In genomic region chr19:53364963-53365362, GRCm38 (mm10) we compare ENCODE assay signal across 9 mouse cellular contexts. TPM values are rescaled to one million over a fixed set of nuclear protein-coding genes. Genes with fewer than 3 reads are reported as not detected.
DNase-seq lines count a peak whose midpoint lies in the region; ATAC-seq and TF ChIP-seq lines count a peak whose summit lies in the region.
"Had no signal": no experiment of that assay in that cellular context is flagged by ENCODE, and none has a peak within 500 bp of the region (broad histone marks: within the 10 kb centered on the region; RNA-seq: fewer than 3 reads in every experiment).

No protein-coding gene starts in this region.

- peak; percentile 53 for ATAC-seq in forebrain, postnatal 0 days
- ATAC-seq in hindbrain, embryonic 12.5 days (ENCODE audit: low FRiP score): no peak
- ATAC-seq in stomach, embryonic 15.5 days (ENCODE audit: insufficient read depth, low FRiP score, low read depth): peak; percentile 75; the same call in 1 of the 2 replicates
- ATAC-seq in erythroblast, adult 5-6 weeks (replicated peaks; ENCODE audit: low FRiP score, poor library complexity, severe bottlenecking): no peak

- DNase-seq in 416B (ENCODE audit: low read depth): peak; percentile 86
- DNase-seq in adrenal gland, postnatal 10 days: peak; percentile 79
- peak; percentile 76 for DNase-seq in forebrain, postnatal 0 days
- DNase-seq in left cerebral cortex, adult 18-20 months (ENCODE audit: low spot score in 2 of 2): peak; percentile 69
- peak; percentile 77 for DNase-seq in lung, postnatal 14 days

- H3K9me3 ChIP-seq in forebrain, postnatal 0 days (ENCODE audit: low read length): no peaks in the 10 kb centered on the region
- H3K9me3 ChIP-seq in hindbrain, embryonic 12.5 days (replicated peaks): no peaks in the 10 kb centered on the region
- no peaks in the 10 kb centered on the region for H3K9me3 ChIP-seq in stomach, embryonic 15.5 days

- H3K27me3 ChIP-seq in forebrain, postnatal 0 days (ENCODE audit: insufficient read depth, low read length): no peaks in the 10 kb centered on the region
- H3K27me3 ChIP-seq in hindbrain, embryonic 12.5 days: no peaks in the 10 kb centered on the region
- H3K27me3 ChIP-seq in stomach, embryonic 15.5 days (replicated peaks): no peaks in the 10 kb centered on the region

- no peak overlapping the region for H3K4me3 ChIP-seq in forebrain, postnatal 0 days (ENCODE audit: low read depth, low read length)
- no peak overlapping the region for H3K4me3 ChIP-seq in hindbrain, embryonic 12.5 days
- H3K4me3 ChIP-seq in stomach, embryonic 15.5 days (replicated peaks): peak overlapping the region; percentile 16; the same call in 1 of the 2 replicates

- no peak overlapping the region for H3K27ac ChIP-seq in forebrain, postnatal 0 days (ENCODE audit: low read depth, low read length)
- peak overlapping the region; percentile 62; the same call in 1 of the 2 replicates for H3K27ac ChIP-seq in hindbrain, embryonic 12.5 days
- peak overlapping the region; percentile 75 for H3K27ac ChIP-seq in stomach, embryonic 15.5 days

- H3K36me3 ChIP-seq in forebrain, postnatal 0 days (ENCODE audit: insufficient read depth): no peaks in the 10 kb centered on the region
- H3K36me3 ChIP-seq in hindbrain, embryonic 12.5 days: 0 out of 2 replicates have a peak, but pooled peaks cover 3% of the 10 kb centered on the region
- H3K36me3 ChIP-seq in stomach, embryonic 15.5 days: no peaks in the 10 kb centered on the region

- TF ChIP-seq CTCF in forebrain, postnatal 0 days (IDR thresholded peaks at IDR 0.05; ENCODE audit: low read depth): no peak

- H3K9ac ChIP-seq in forebrain, postnatal 0 days: no peak overlapping the region
- H3K9ac ChIP-seq in hindbrain, embryonic 12.5 days: no peak overlapping the region; the same call in 1 of the 2 replicates
- H3K9ac ChIP-seq in stomach, embryonic 15.5 days: no peak overlapping the region

- 0 out of 2 replicates have a peak, but pooled peaks cover 2% of the 10 kb centered on the region for H3K4me1 ChIP-seq in forebrain, postnatal 0 days (ENCODE audit: insufficient read depth)
- H3K4me1 ChIP-seq in hindbrain, embryonic 12.5 days: peaks cover 27% of the 10 kb centered on the region
- H3K4me1 ChIP-seq in stomach, embryonic 15.5 days: peaks cover 21% of the 10 kb centered on the region

- 10% methylated on average over 9 of the region's 9 CpGs for WGBS in forebrain, postnatal 0 days
- 39% methylated on average over 9 of the region's 9 CpGs for WGBS in hindbrain, embryonic 12.5 days
- WGBS in stomach, embryonic 15.5 days: 16% methylated on average over 9 of the region's 9 CpGs

- no peak overlapping the region for H3K4me2 ChIP-seq in forebrain, postnatal 0 days (ENCODE audit: low read depth)
- H3K4me2 ChIP-seq in hindbrain, embryonic 12.5 days (replicated peaks): peak overlapping the region; percentile 15; the same call in 1 of the 2 replicates
- peak overlapping the region; percentile 47 for H3K4me2 ChIP-seq in stomach, embryonic 15.5 days

RNA-seq across cellular contexts. Expression of gene Gm10197, which starts 6.6 kb away (rescaled TPM):
- total RNA-seq in adrenal gland, postnatal 10 days (2021): not detected
- total RNA-seq in forebrain, postnatal 0 days (2014; rRNA removed): not detected in 2 replicates
- polyA plus RNA-seq in forebrain, postnatal 0 days (2015; fragmentation: Nextera tagmentation; extraction: Ambion mirVana): not detected in 2 replicates
- not detected in 2 replicates for polyA plus RNA-seq in hindbrain, embryonic 12.5 days (2016; fragmentation: Nextera tagmentation; extraction: Ambion mirVana)
- not detected for total RNA-seq in left cerebral cortex, adult 18-20 months (2021)
- 2.5 TPM in 1 of 2 replicates, not detected in the other for polyA plus RNA-seq in stomach, embryonic 15.5 days (2015; fragmentation: Nextera tagmentation; extraction: Ambion mirVana)
- total RNA-seq in erythroblast, adult 5-6 weeks (2015; ENCODE audit: low replicate concordance): not detected in 2 replicates
- total RNA-seq in erythroblast, adult 5-6 weeks (2017; ENCODE audit: low replicate concordance): not detected in 2 replicates
- polyA plus RNA-seq: spleen, adult 2 months had no signal

RNA-seq across cellular contexts. Expression of gene Smndc1, which starts 25.4 kb away (rescaled TPM):
- total RNA-seq in adrenal gland, postnatal 10 days (2021): 10 to 100 TPM; 37.5 to 38.5 TPM
- total RNA-seq in forebrain, postnatal 0 days (2014; rRNA removed): 13.9 and 15.5 TPM in 2 replicates
- polyA plus RNA-seq in forebrain, postnatal 0 days (2015; fragmentation: Nextera tagmentation; extraction: Ambion mirVana): 33.9 and 39.3 TPM in 2 replicates
- 40.9 and 41.4 TPM in 2 replicates for polyA plus RNA-seq in hindbrain, embryonic 12.5 days (2016; fragmentation: Nextera tagmentation; extraction: Ambion mirVana)
- total RNA-seq in left cerebral cortex, adult 18-20 months (2021): 10 to 100 TPM; 36.8 to 39.2 TPM
- polyA plus RNA-seq in stomach, embryonic 15.5 days (2015; fragmentation: Nextera tagmentation; extraction: Ambion mirVana): 38.2 TPM in 2 replicates
- 17.5 and 29.0 TPM in 2 replicates for total RNA-seq in erythroblast, adult 5-6 weeks (2015; ENCODE audit: low replicate concordance)
- 17.3 and 18.9 TPM in 2 replicates for total RNA-seq in erythroblast, adult 5-6 weeks (2017; ENCODE audit: low replicate concordance)

RNA-seq across cellular contexts. Expression of gene Mxi1, which starts 54.6 kb away (rescaled TPM):
- total RNA-seq in adrenal gland, postnatal 10 days (2021): 10 to 100 TPM; 31.0 to 31.7 TPM
- total RNA-seq in forebrain, postnatal 0 days (2014; rRNA removed): 37.0 and 48.4 TPM in 2 replicates
- polyA plus RNA-seq in forebrain, postnatal 0 days (2015; fragmentation: Nextera tagmentation; extraction: Ambion mirVana): 42.2 and 48.9 TPM in 2 replicates
- polyA plus RNA-seq in hindbrain, embryonic 12.5 days (2016; fragmentation: Nextera tagmentation; extraction: Ambion mirVana): 76.2 and 78.4 TPM in 2 replicates
- total RNA-seq in left cerebral cortex, adult 18-20 months (2021): 10 to 100 TPM; 76.1 to 89.7 TPM
- 36.1 and 37.8 TPM in 2 replicates for polyA plus RNA-seq in stomach, embryonic 15.5 days (2015; fragmentation: Nextera tagmentation; extraction: Ambion mirVana)
- 71.1 and 75.4 TPM in 2 replicates for total RNA-seq in erythroblast, adult 5-6 weeks (2015; ENCODE audit: low replicate concordance)
- total RNA-seq in erythroblast, adult 5-6 weeks (2017; ENCODE audit: low replicate concordance): 156 and 229 TPM in 2 replicates

Comparison
In these comparisons a context has a peak if more than half of its experiments do, and no peak if none do; other contexts are left out.
1. ATAC-seq: peak in forebrain, postnatal 0 days (single experiment) and stomach, embryonic 15.5 days (single experiment); none in hindbrain, embryonic 12.5 days (single experiment) and erythroblast, adult 5-6 weeks (single experiment).
2. Peak in every context shown above with its lines, with median percentiles within 50 percentile points of each other: DNase-seq.